In genomic region chr13:112288225-112289178, GRCm38 (mm10) we compare ENCODE assay signal across 8 mouse cellular contexts. TPM values are rescaled to one million over a fixed set of nuclear protein-coding genes. Genes with fewer than 3 reads are reported as not detected.
DNase-seq lines count a peak whose midpoint lies in the region; ATAC-seq and TF ChIP-seq lines count a peak whose summit lies in the region.

Gene Ankrd55, plus strand, starts transcription at chr13:112288451.

- DNase-seq in CD4-positive, CD25-positive, alpha-beta regulatory T cell, adult 2 months (ENCODE audit: low read depth, low spot score): peak; percentile 88
- peak; percentile 90 for DNase-seq in brain, adult 2 months (ENCODE audit: low read depth, low spot score)
- DNase-seq in forebrain, embryonic 11.5 days (ENCODE audit: low spot score): peak; percentile 61
- DNase-seq in layer of hippocampus, adult 9-11 months: peak; percentile 75
- peak; percentile 87 for DNase-seq in lung, embryonic 14.5 days
- DNase-seq in thymus, postnatal 4 days: peak; percentile 71

- peak within 1 kb of the TSS; percentile 15; the same call in 1 of the 2 replicates for H3K4me2 ChIP-seq in forebrain, embryonic 11.5 days (ENCODE audit: low read depth, low read length, severe bottlenecking)
- H3K4me2 ChIP-seq in hindbrain, embryonic 13.5 days: peak within 1 kb of the TSS; percentile 54
- H3K4me2 ChIP-seq in lung, embryonic 14.5 days: peak within 1 kb of the TSS; percentile 63

- 41% methylated on average over 22 of the region's 22 CpGs for WGBS in forebrain, embryonic 11.5 days
- 32% methylated on average over 22 of the region's 22 CpGs for WGBS in hindbrain, embryonic 13.5 days
- 9% methylated on average over 22 of the region's 22 CpGs for WGBS in lung, embryonic 14.5 days
- 12% methylated on average over 22 of the region's 22 CpGs for WGBS in olfactory bulb, adult 2 months

- H3K9me3 ChIP-seq in forebrain, embryonic 11.5 days (ENCODE audit: control insufficient read depth, low read length): no peaks in the 10 kb centered on the region
- H3K9me3 ChIP-seq in hindbrain, embryonic 13.5 days: no peaks in the 10 kb centered on the region
- H3K9me3 ChIP-seq in lung, embryonic 14.5 days (ENCODE audit: low read depth, low read length): peaks cover 5% of the 10 kb centered on the region; the same call in 1 of the 2 replicates

- ATAC-seq in forebrain, embryonic 11.5 days (replicated peaks; ENCODE audit: low FRiP score): peak; percentile 78
- peak; percentile 96 for ATAC-seq in hindbrain, embryonic 13.5 days (ENCODE audit: low FRiP score)
- peak; percentile 97 for ATAC-seq in lung, embryonic 14.5 days (ENCODE audit: insufficient read depth)

- TF ChIP-seq CTCF in lung, embryonic 14.5 days (IDR thresholded peaks at IDR 0.05; ENCODE audit: low read depth): no peak
- TF ChIP-seq CTCF in olfactory bulb, adult 2 months (IDR thresholded peaks at IDR 0.05; ENCODE audit: insufficient read depth, low read depth, low read length): no peak

- peaks cover 3% of the 10 kb centered on the region; the same call in 1 of the 2 replicates for H3K4me1 ChIP-seq in forebrain, embryonic 11.5 days (replicated peaks; ENCODE audit: control insufficient read depth, insufficient read depth, low read length)
- H3K4me1 ChIP-seq in hindbrain, embryonic 13.5 days (replicated peaks): peaks cover 23% of the 10 kb centered on the region
- peaks cover 14% of the 10 kb centered on the region for H3K4me1 ChIP-seq in lung, embryonic 14.5 days (ENCODE audit: insufficient read depth)
- H3K4me1 ChIP-seq in olfactory bulb, adult 2 months (ENCODE audit: control insufficient read depth, insufficient read depth, low read length): peaks cover 7% of the 10 kb centered on the region

- peak within 1 kb of the TSS; percentile 8; the same call in 1 of the 2 replicates for H3K9ac ChIP-seq in forebrain, embryonic 11.5 days (ENCODE audit: low read length)
- peak within 1 kb of the TSS; percentile 61 for H3K9ac ChIP-seq in hindbrain, embryonic 13.5 days
- peak within 1 kb of the TSS; percentile 33; the same call in 1 of the 2 replicates for H3K9ac ChIP-seq in lung, embryonic 14.5 days

- no peak within 1 kb of the TSS for H3K27ac ChIP-seq in forebrain, embryonic 11.5 days (ENCODE audit: low read depth, low read length)
- H3K27ac ChIP-seq in hindbrain, embryonic 13.5 days: peak within 1 kb of the TSS; percentile 78
- H3K27ac ChIP-seq in lung, embryonic 14.5 days (ENCODE audit: low read depth): no peak within 1 kb of the TSS
- H3K27ac ChIP-seq in olfactory bulb, adult 2 months (ENCODE audit: insufficient read depth, low read depth, low read length): peak within 1 kb of the TSS; percentile 51; the same call in 1 of the 2 replicates

- H3K36me3 ChIP-seq in forebrain, embryonic 11.5 days (ENCODE audit: control insufficient read depth, insufficient read depth, low read length): no peaks in the 10 kb centered on the region
- no peaks in the 10 kb centered on the region for H3K36me3 ChIP-seq in hindbrain, embryonic 13.5 days
- no peaks in the 10 kb centered on the region for H3K36me3 ChIP-seq in lung, embryonic 14.5 days (ENCODE audit: insufficient read depth)

- H3K27me3 ChIP-seq in forebrain, embryonic 11.5 days (ENCODE audit: control insufficient read depth, insufficient read depth, low read length): no peaks in the 10 kb centered on the region
- H3K27me3 ChIP-seq in hindbrain, embryonic 13.5 days: no peaks in the 10 kb centered on the region
- H3K27me3 ChIP-seq in lung, embryonic 14.5 days (ENCODE audit: insufficient read depth, low read length): no peaks in the 10 kb centered on the region

- no peak for TF ChIP-seq POLR2A in olfactory bulb, adult 2 months (IDR thresholded peaks at IDR 0.05; ENCODE audit: insufficient read depth, low read depth, low read length)

- no peak within 1 kb of the TSS for H3K4me3 ChIP-seq in forebrain, embryonic 11.5 days (ENCODE audit: low read depth, low read length)
- peak within 1 kb of the TSS; percentile 33 for H3K4me3 ChIP-seq in hindbrain, embryonic 13.5 days
- peak within 1 kb of the TSS; percentile 21 for H3K4me3 ChIP-seq in lung, embryonic 14.5 days (ENCODE audit: low read depth, low read length)
- H3K4me3 ChIP-seq in olfactory bulb, adult 2 months (ENCODE audit: insufficient read depth, low read depth, low read length): peak within 1 kb of the TSS; percentile 41

RNA-seq across cellular contexts. Expression of gene Ankrd55, which starts in this region (rescaled TPM):
- 1.1 and 1.3 TPM in 2 replicates for polyA plus RNA-seq in forebrain, embryonic 11.5 days (2014; fragmentation: Nextera tagmentation; extraction: Ambion mirVana)
- 4.8 and 5.1 TPM in 2 replicates for polyA plus RNA-seq in hindbrain, embryonic 13.5 days (2015; fragmentation: Nextera tagmentation; extraction: Ambion mirVana)
- 0.18 and 0.22 TPM in 2 replicates for polyA plus RNA-seq in lung, embryonic 14.5 days (2014; fragmentation: Nextera tagmentation; extraction: Ambion mirVana)
- polyA plus RNA-seq in olfactory bulb, adult 2 months (2012; ENCODE audit: insufficient read depth, insufficient read length, low replicate concordance, missing spikeins): not detected in 2 replicates

Comparison
In these comparisons a context has a peak if more than half of its experiments do, and no peak if none do; other contexts are left out.
1. Peak in DNase-seq, ATAC-seq, H3K4me3 ChIP-seq, H3K9ac ChIP-seq and H3K4me2 ChIP-seq in lung, embryonic 14.5 days; RNA of the gene not detected or under 1 TPM.
2. H3K27ac ChIP-seq: peak in hindbrain, embryonic 13.5 days (single experiment) and olfactory bulb, adult 2 months (single experiment); none in forebrain, embryonic 11.5 days (single experiment) and lung, embryonic 14.5 days (single experiment).
3. H3K9ac ChIP-seq: peak in every context shown above with its lines; median percentile 61 in hindbrain, embryonic 13.5 days; 33 in lung, embryonic 14.5 days; 8 in forebrain, embryonic 11.5 days.
4. Peak in every context shown above with its lines, with median percentiles within 50 percentile points of each other: DNase-seq, ATAC-seq and H3K4me2 ChIP-seq.